Mouse (Mus musculus): ENCODE data around the gene Tctex1d2. TPM values are rescaled to one million over a fixed set of nuclear protein-coding genes. Genes with fewer than 3 reads are reported as not detected.

The Tctex1d2 gene
- total and polyA plus RNA-seq, 3 experiments, result not detected

GRCm38 (mm10) chr16:32406671-32407070 is 12.8 kb upstream of the Tctex1d2 start:
- Histone ChIP-seq H3K27me3 (replicated peaks) (no peaks in the 10 kb centered on the region), H3K27ac (ENCODE audit: insufficient read depth, low read depth) (no peak overlapping the region), H3K79me2 (replicated peaks; ENCODE audit: control insufficient read depth, extremely low read depth, insufficient read depth, poor library complexity, severe bottlenecking) (no peaks in the 10 kb centered on the region), H3K4me2 (ENCODE audit: insufficient read depth, low read depth, poor library complexity, severe bottlenecking) (no peak overlapping the region), H3K4me3 (replicated peaks in 1 of 3; ENCODE audit: low read depth in 2 of 3, low read length in 2 of 3, poor library complexity in 1 of 3) (no peak overlapping the region), H3K9ac (ENCODE audit: insufficient read depth, low read depth) (no peak overlapping the region), H3K4me1 (ENCODE audit: control insufficient read depth in 1 of 2, insufficient read depth in 2 of 2) (peaks cover 20 to 56% of the 10 kb centered on the region in 2 experiments), H3K36me3 (replicated peaks in 1 of 2; ENCODE audit: control insufficient read depth in 1 of 2, insufficient read depth in 1 of 2, low read length in 1 of 2) (no peaks in the 10 kb centered on the region), H3K9me3 (replicated peaks; ENCODE audit: low read length) (no peaks in the 10 kb centered on the region)
- TF ChIP-seq ELF1 (IDR thresholded peaks at IDR 0.05; ENCODE audit: low read depth, low read length) (no peak), SMC3 (IDR thresholded peaks at IDR 0.05; ENCODE audit: low read depth, low read length) (no peak), ZMIZ1 (IDR thresholded peaks at IDR 0.05; ENCODE audit: low read depth, low read length) (no peak), ZC3H11A (IDR thresholded peaks at IDR 0.05; ENCODE audit: low read depth, low read length) (no peak)
- dilution Hi-C loops (cut with MboI; ENCODE audit: extremely low pct_ligation_motif_present, extremely low pct_unique_long_range_greater_than_20kb, low sequenced_read_pairs), result no loop called here
- DNase-seq (ENCODE audit: extremely low read depth), result no peak
- in situ Hi-C loops (cut with MboI; ENCODE audit: low pct_ligation_motif_present, low pct_unique_long_range_greater_than_20kb, low sequenced_read_pairs), result no loop called here

- dilution Hi-C loops (cut with MboI; ENCODE audit: extremely low pct_ligation_motif_present, extremely low pct_unique_long_range_greater_than_20kb, low sequenced_read_pairs), result no loop called here
- H3K27me3 ChIP-seq (replicated peaks), result no peaks in the 10 kb centered on the region
Measured at GRCm38 (mm10) chr16:32407730-32408129, 11.8 kb upstream of the Tctex1d2 start.

GRCm38 (mm10) chr16:32417457-32417856 is 2.0 kb upstream of the Tctex1d2 start:
- H3K4me3 ChIP-seq (replicated peaks in 1 of 3; ENCODE audit: low read depth in 2 of 3, low read length in 2 of 3, poor library complexity in 1 of 3), result no peak overlapping the region
- dilution Hi-C loops (cut with MboI; ENCODE audit: extremely low pct_ligation_motif_present, extremely low pct_unique_long_range_greater_than_20kb, low sequenced_read_pairs), result no loop called here
- H3K4me2 ChIP-seq (ENCODE audit: insufficient read depth, low read depth, poor library complexity, severe bottlenecking), result no peak overlapping the region
- no peak overlapping the region for H3K9ac ChIP-seq (ENCODE audit: insufficient read depth, low read depth)
- no peak for TF ChIP-seq PAX5 (IDR thresholded peaks at IDR 0.05; ENCODE audit: low read length)
- no peak for TF ChIP-seq NRF1 (IDR thresholded peaks at IDR 0.05; ENCODE audit: low read depth, low read length)
- no peak for TF ChIP-seq RCOR1 (conservative IDR thresholded peaks at IDR 0.05; ENCODE audit: low read depth, low read length)
- no peak for TF ChIP-seq ZMIZ1 (IDR thresholded peaks at IDR 0.05; ENCODE audit: low read depth, low read length)
- TF ChIP-seq USF1 (IDR thresholded peaks at IDR 0.05; ENCODE audit: low read depth, low read length), result no peak
- TF ChIP-seq CHD2 (IDR thresholded peaks at IDR 0.05; ENCODE audit: low read length), result no peak
- no peak for TF ChIP-seq UBTF (IDR thresholded peaks at IDR 0.05; ENCODE audit: low read depth, low read length)
- TF ChIP-seq ZC3H11A (IDR thresholded peaks at IDR 0.05; ENCODE audit: low read depth, low read length), result no peak
- TF ChIP-seq KAT2A (IDR thresholded peaks at IDR 0.05; ENCODE audit: insufficient replicate concordance, low read length), result no peak
- no peak for TF ChIP-seq E2F4 (IDR thresholded peaks at IDR 0.05; ENCODE audit: insufficient replicate concordance, low read depth, low read length)
- TF ChIP-seq MXI1 (IDR thresholded peaks at IDR 0.05; ENCODE audit: low read depth, low read length), result no peak
- no peak for TF ChIP-seq SIN3A (IDR thresholded peaks at IDR 0.05; ENCODE audit: low read length)
- no peak for TF ChIP-seq IRF4 (IDR thresholded peaks at IDR 0.05; ENCODE audit: low read depth, low read length)
- TF ChIP-seq EP300 (IDR thresholded peaks at IDR 0.05; ENCODE audit: low read length), result no peak
- no peak for TF ChIP-seq POLR2A (IDR thresholded peaks at IDR 0.05; ENCODE audit: low read depth, low read length)
- H3K79me2 ChIP-seq (replicated peaks; ENCODE audit: control insufficient read depth, extremely low read depth, insufficient read depth, poor library complexity, severe bottlenecking), result no peaks in the 10 kb centered on the region
- DNase-seq (ENCODE audit: extremely low read depth), result no peak
- in situ Hi-C loops (cut with MboI; ENCODE audit: low pct_ligation_motif_present, low pct_unique_long_range_greater_than_20kb, low sequenced_read_pairs), result no loop called here
- no peak overlapping the region for H3K27ac ChIP-seq (ENCODE audit: insufficient read depth, low read depth)
- no peaks in the 10 kb centered on the region for H3K36me3 ChIP-seq (replicated peaks in 1 of 2; ENCODE audit: control insufficient read depth in 1 of 2, insufficient read depth in 1 of 2, low read length in 1 of 2)
- peaks cover 3% of the 10 kb centered on the region for H3K9me3 ChIP-seq (replicated peaks; ENCODE audit: low read length)
- H3K4me1 ChIP-seq (ENCODE audit: control insufficient read depth in 1 of 2, insufficient read depth in 2 of 2), result peaks cover 0 to 6% of the 10 kb centered on the region in 2 experiments; a peak in 1 of 4 replicates
- H3K27me3 ChIP-seq (replicated peaks), result no peaks in the 10 kb centered on the region

More at GRCm38 (mm10) chr16:32407730-32408129, 11.8 kb upstream of the Tctex1d2 start:
- Histone ChIP-seq H3K4me2 (ENCODE audit: insufficient read depth, low read depth, poor library complexity, severe bottlenecking) (no peak overlapping the region), H3K4me1 (ENCODE audit: control insufficient read depth in 1 of 2, insufficient read depth in 2 of 2) (peaks cover 10 to 45% of the 10 kb centered on the region in 2 experiments), H3K79me2 (replicated peaks; ENCODE audit: control insufficient read depth, extremely low read depth, insufficient read depth, poor library complexity, severe bottlenecking) (no peaks in the 10 kb centered on the region), H3K9ac (ENCODE audit: insufficient read depth, low read depth) (no peak overlapping the region), H3K36me3 (replicated peaks in 1 of 2; ENCODE audit: control insufficient read depth in 1 of 2, insufficient read depth in 1 of 2, low read length in 1 of 2) (no peaks in the 10 kb centered on the region), H3K4me3 (replicated peaks in 1 of 3; ENCODE audit: low read depth in 2 of 3, low read length in 2 of 3, poor library complexity in 1 of 3) (no peak overlapping the region), H3K27ac (ENCODE audit: insufficient read depth, low read depth) (no peak overlapping the region), H3K9me3 (replicated peaks; ENCODE audit: low read length) (no peaks in the 10 kb centered on the region)
- in situ Hi-C loops (cut with MboI; ENCODE audit: low pct_ligation_motif_present, low pct_unique_long_range_greater_than_20kb, low sequenced_read_pairs), result no loop called here
- TF ChIP-seq POLR2AphosphoS2 (IDR thresholded peaks at IDR 0.05; ENCODE audit: low read depth, low read length) (no peak), ZKSCAN1 (IDR thresholded peaks at IDR 0.05; ENCODE audit: borderline replicate concordance, low read depth, low read length) (no peak), USF2 (conservative IDR thresholded peaks at IDR 0.05; ENCODE audit: low read depth, low read length) (no peak)
- DNase-seq (ENCODE audit: extremely low read depth), result no peak
